Mouse (Mus musculus): ENCODE results near the gene Gm28845.

- TF ChIP-seq CTCF (IDR thresholded peaks at IDR 0.05; ENCODE audit: low read depth): no peak
- no peak for TF ChIP-seq EP300 (IDR thresholded peaks at IDR 0.05; ENCODE audit: low read depth)
Measured at GRCm38 (mm10) chr1:65131671-65132070, 12.3 kb upstream of the Gm28845 start.

Measured in liver, embryonic 14.5 days (tissue).